Mouse (Mus musculus): ENCODE results near the gene Zfand6.

DNA sequence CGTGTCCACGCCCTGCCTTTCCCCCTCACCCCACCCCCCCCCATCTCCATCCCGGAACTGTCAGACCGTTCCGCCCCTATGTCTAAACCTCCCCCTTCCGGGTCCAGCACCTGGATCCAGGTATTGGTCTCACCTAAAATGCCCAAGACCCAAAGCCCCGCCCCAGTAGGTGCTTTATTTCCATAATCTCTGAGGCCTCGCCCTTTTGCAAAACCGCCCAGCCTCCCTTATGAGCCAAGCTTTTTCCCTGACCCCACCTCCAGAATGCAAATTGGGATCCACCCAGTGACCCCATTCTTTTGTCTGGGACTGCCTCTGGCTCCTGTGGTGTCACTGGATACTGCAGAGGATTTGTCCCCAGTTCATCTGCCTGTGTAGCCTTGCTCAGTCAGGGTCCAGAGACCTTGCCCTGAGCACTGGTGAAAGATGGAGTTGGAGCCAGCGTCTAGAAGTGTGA, 83.4 kb downstream of the Zfand6 start, which contains the start of gene Fah:
- no peak for TF ChIP-seq CTCF (conservative IDR thresholded peaks at IDR 0.05; ENCODE audit: low read length)
- no peak for TF ChIP-seq POU5F1 (IDR thresholded peaks at IDR 0.05; ENCODE audit: borderline replicate concordance, low read length)
